ENCODE assay signal across 25 mouse cellular contexts in the genomic region with DNA sequence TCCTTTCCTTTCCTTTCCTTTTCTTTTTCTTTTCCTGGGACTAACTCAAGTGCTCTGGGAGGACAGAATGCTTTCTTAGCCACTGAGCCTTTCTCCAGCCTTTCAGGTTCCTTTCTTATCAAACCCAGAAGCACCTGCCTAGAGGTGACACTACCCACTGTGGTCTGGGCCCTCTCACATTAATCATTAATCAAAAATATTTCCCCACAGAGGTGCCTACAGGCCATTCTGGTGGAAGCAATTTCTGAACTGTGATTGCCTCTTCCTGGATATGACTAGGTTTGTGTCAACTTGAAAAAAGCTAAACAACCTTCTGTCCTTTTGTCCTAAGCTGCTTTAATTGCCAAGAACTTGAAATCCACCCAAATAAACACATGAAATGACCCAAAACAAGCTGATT. TPM values are rescaled to one million over a fixed set of nuclear protein-coding genes. Genes with fewer than 3 reads are reported as not detected.
DNase-seq lines count a peak whose midpoint lies in the region; ATAC-seq and TF ChIP-seq lines count a peak whose summit lies in the region.
"Had no signal": no experiment of that assay in that cellular context is flagged by ENCODE, and none has a peak within 500 bp of the region (broad histone marks: within the 10 kb centered on the region; RNA-seq: fewer than 3 reads in every experiment).

No protein-coding gene starts in this region.

- TF ChIP-seq CTCF in kidney, adult 2 months (conservative IDR thresholded peaks at IDR 0.05; ENCODE audit: insufficient read depth, insufficient read length, low read depth, low read length), result no peak
- TF ChIP-seq CTCF in small intestine, adult 2 months (IDR thresholded peaks at IDR 0.05; ENCODE audit: extremely low read depth, insufficient read length, insufficient replicate concordance, low read depth, low read length), result no peak

- H3K4me1 ChIP-seq in kidney, adult 2 months (ENCODE audit: control insufficient read depth, insufficient read depth, low read length), result no peaks in the 10 kb centered on the region
- no peaks in the 10 kb centered on the region for H3K4me1 ChIP-seq in lung, embryonic 16.5 days (replicated peaks; ENCODE audit: control insufficient read depth, insufficient read depth, low read length)
- peaks cover 5% of the 10 kb centered on the region for H3K4me1 ChIP-seq in small intestine, adult 2 months (ENCODE audit: control insufficient read depth, insufficient read depth, insufficient read length, low read length)
- H3K4me1 ChIP-seq: hindbrain, embryonic 10.5 days; limb, embryonic 12.5 days; megakaryocyte, embryonic 14.5 days; neural tube, embryonic 13.5 days had no signal

- DNase-seq in kidney, adult 2 months, result peak; percentile 60
- no peak for DNase-seq in kidney, postnatal 10 days
- no peak for DNase-seq in lung, adult 18-20 months
- DNase-seq in right cerebral cortex, adult 18-20 months, result no peak
- DNase-seq in adrenal gland, adult (ENCODE audit: inconsistent age in 2 of 2, low spot score in 1 of 2), result no peak
- DNase-seq: adrenal gland, postnatal 25 days; cerebellum, adult 11 months; cerebellum, postnatal 14 days; embryo, embryonic 11 days; gastrocnemius, postnatal 36 days; midbrain, embryonic 14.5 days; spleen, adult 18-20 months had no signal

- no peaks in the 10 kb centered on the region for H3K27me3 ChIP-seq in kidney, adult 2 months (replicated peaks; ENCODE audit: control insufficient read depth, insufficient read depth, low read length)
- no peaks in the 10 kb centered on the region for H3K27me3 ChIP-seq in lung, embryonic 16.5 days (ENCODE audit: control insufficient read depth, insufficient read depth, low read depth, low read length)
- H3K27me3 ChIP-seq in small intestine, adult 2 months (ENCODE audit: control insufficient read depth, insufficient read depth, low read length), result no peaks in the 10 kb centered on the region
- H3K27me3 ChIP-seq: limb, embryonic 12.5 days; megakaryocyte, embryonic 14.5 days; neural tube, embryonic 13.5 days had no signal

- no peak overlapping the region for H3K9ac ChIP-seq in lung, embryonic 16.5 days (ENCODE audit: low read length)
- H3K9ac ChIP-seq: limb, embryonic 12.5 days; neural tube, embryonic 13.5 days had no signal

- H3K9me3 ChIP-seq in lung, embryonic 16.5 days (ENCODE audit: control insufficient read depth, low read length), result no peaks in the 10 kb centered on the region
- H3K9me3 ChIP-seq: G1E; hindbrain, embryonic 10.5 days; limb, embryonic 12.5 days; megakaryocyte, embryonic 14.5 days; neural tube, embryonic 13.5 days had no signal

- H3K4me3 ChIP-seq in kidney, adult 2 months (ENCODE audit: insufficient read depth, low read depth, low read length), result no peak overlapping the region
- H3K4me3 ChIP-seq in lung, embryonic 16.5 days (ENCODE audit: low read length), result no peak overlapping the region
- H3K4me3 ChIP-seq in small intestine, adult 2 months (ENCODE audit: low read depth, low read length), result no peak overlapping the region
- H3K4me3 ChIP-seq: hindbrain, embryonic 10.5 days; limb, embryonic 12.5 days; megakaryocyte, embryonic 14.5 days; neural tube, embryonic 13.5 days had no signal

- H3K36me3 ChIP-seq in kidney, adult 2 months (ENCODE audit: control insufficient read depth, insufficient read depth, low read length), result no peaks in the 10 kb centered on the region
- H3K36me3 ChIP-seq in lung, embryonic 16.5 days (ENCODE audit: control insufficient read depth, insufficient read depth, low read length), result no peaks in the 10 kb centered on the region
- H3K36me3 ChIP-seq in small intestine, adult 2 months (ENCODE audit: control insufficient read depth, insufficient read depth, low read length), result peaks cover 16% of the 10 kb centered on the region
- H3K36me3 ChIP-seq: G1E; hindbrain, embryonic 10.5 days; limb, embryonic 12.5 days; neural tube, embryonic 13.5 days had no signal

- ATAC-seq in lung, embryonic 16.5 days (ENCODE audit: low read depth), result no peak
- ATAC-seq: activated CD4-positive, CD25-positive, alpha-beta regulatory T cell, adult 4 months; forebrain, embryonic 16.5 days; hindbrain, postnatal 0 days had no signal

- H3K4me2 ChIP-seq in lung, embryonic 16.5 days (ENCODE audit: low read depth, low read length), result no peak overlapping the region
- H3K4me2 ChIP-seq: limb, embryonic 12.5 days; neural tube, embryonic 13.5 days had no signal

- TF ChIP-seq POLR2A in kidney, adult 2 months (IDR thresholded peaks at IDR 0.05; ENCODE audit: low read depth, low read length), result no peak
- no peak for TF ChIP-seq POLR2A in small intestine, adult 2 months (IDR thresholded peaks at IDR 0.05; ENCODE audit: low read depth, low read length)

- H3K27ac ChIP-seq in kidney, adult 2 months (ENCODE audit: insufficient read depth, low read depth, low read length), result no peak overlapping the region; the same call in 1 of the 2 replicates
- H3K27ac ChIP-seq in lung, embryonic 16.5 days (ENCODE audit: low read length), result peak overlapping the region; percentile 48; the same call in 1 of the 2 replicates
- H3K27ac ChIP-seq in small intestine, adult 2 months (ENCODE audit: insufficient read depth, low read depth, low read length), result peak overlapping the region; percentile 99
- H3K27ac ChIP-seq: hindbrain, embryonic 10.5 days; hindbrain, postnatal 0 days; limb, embryonic 12.5 days; neural tube, embryonic 13.5 days had no signal

RNA-seq across cellular contexts. Expression of a gene that starts 0.8 kb away (rescaled TPM):
- polyA plus RNA-seq in kidney, adult 2 months (2012; rRNA removed), result 0.22 and 0.31 TPM in 2 replicates
- 0.77 and 0.79 TPM in 2 replicates for polyA plus RNA-seq in lung, embryonic 16.5 days (2015; fragmentation: Nextera tagmentation; extraction: Ambion mirVana)
- polyA plus RNA-seq in small intestine, adult 2 months (2012; rRNA removed), result 19.2 and 46.0 TPM in 2 replicates
- polyA plus RNA-seq: activated CD4-positive, CD25-positive, alpha-beta regulatory T cell, adult 4 months; embryonic facial prominence, embryonic 14.5 days; forebrain, embryonic 16.5 days; G1E; hindbrain, embryonic 10.5 days; limb, embryonic 12.5 days; midbrain, embryonic 14.5 days; neural tube, embryonic 13.5 days had no signal

RNA-seq across cellular contexts. Expression of a gene that starts 40.7 kb away (rescaled TPM):
- 0.05 and 0.20 TPM in 2 replicates for polyA plus RNA-seq in kidney, adult 2 months (2012; rRNA removed)
- polyA plus RNA-seq in lung, embryonic 16.5 days (2015; fragmentation: Nextera tagmentation; extraction: Ambion mirVana), result 0.08 and 0.10 TPM in 2 replicates
- polyA plus RNA-seq in small intestine, adult 2 months (2012; rRNA removed), result 0.04 and 0.08 TPM in 2 replicates
- polyA plus RNA-seq: activated CD4-positive, CD25-positive, alpha-beta regulatory T cell, adult 4 months; G1E; thymus, postnatal 0 days had no signal

RNA-seq across cellular contexts. Expression of a gene that starts 50.6 kb away (rescaled TPM):
- polyA plus RNA-seq in kidney, adult 2 months (2012; rRNA removed), result 1.3 and 2.3 TPM in 2 replicates
- polyA plus RNA-seq in lung, embryonic 16.5 days (2015; fragmentation: Nextera tagmentation; extraction: Ambion mirVana), result 1.1 and 1.5 TPM in 2 replicates
- polyA plus RNA-seq in small intestine, adult 2 months (2012; rRNA removed), result 3.7 and 5.2 TPM in 2 replicates
- polyA plus RNA-seq: activated CD4-positive, CD25-positive, alpha-beta regulatory T cell, adult 4 months; forebrain, embryonic 16.5 days; hindbrain, postnatal 0 days; limb, embryonic 12.5 days had no signal

RNA-seq across cellular contexts. Expression of a gene that starts 59.1 kb away (rescaled TPM):
- 5.1 and 5.3 TPM in 2 replicates for polyA plus RNA-seq in kidney, adult 2 months (2012; rRNA removed)
- 1.1 TPM in 1 of 2 replicates, not detected in the other for polyA plus RNA-seq in lung, embryonic 16.5 days (2015; fragmentation: Nextera tagmentation; extraction: Ambion mirVana)
- polyA plus RNA-seq in small intestine, adult 2 months (2012; rRNA removed), result 0.15 TPM in 1 of 2 replicates, not detected in the other
- polyA plus RNA-seq: forebrain, embryonic 16.5 days; G1E; heart, embryonic 16.5 days; hindbrain, embryonic 10.5 days; hindbrain, postnatal 0 days; limb, embryonic 12.5 days; midbrain, embryonic 14.5 days; neural tube, embryonic 13.5 days had no signal

Comparison
In these comparisons a context has a peak if more than half of its experiments do, and no peak if none do; other contexts are left out.
1. RNA of a gene that starts 0.8 kb away (polyA plus RNA-seq): 19.2 to 46.0 TPM in small intestine, adult 2 months; 0.77 to 0.79 TPM in lung, embryonic 16.5 days and 0.22 to 0.31 TPM in kidney, adult 2 months; every median in the first group is over 10 times any median in the second.